Mouse (Mus musculus) lung, embryonic 14.5 days (tissue): ENCODE measurements around the gene Yipf2. TPM values are rescaled to one million over a fixed set of nuclear protein-coding genes. Genes with fewer than 3 reads are reported as not detected.

Experiments
- ATAC-seq: fragments of 200-750 bp; cut with Nextera tagmentation; 2 replicates; pipeline ENCODE4 v1.8.0; 2017; ENCODE audit warnings: mild to moderate bottlenecking, moderate TSS enrichment, moderate library complexity; ENCODE audit not compliant: insufficient read depth
- DNase-seq: peaks from one replicate; pipeline ENCODE4 v3.0.0-alpha.2; 2015
- H3K27ac ChIP-seq: fragments of 300-500 bp; sonication (generic); 2 replicates; pipeline ENCODE4 v1.5.1; 2014; ENCODE audit warnings: low read depth, mild to moderate bottlenecking, moderate library complexity
- H3K27me3 ChIP-seq: fragments of 300-500 bp; sonication (generic); 2 replicates; pipeline ENCODE4 v1.6.1; 2014; ENCODE audit warnings: low read length, control low read depth; ENCODE audit not compliant: insufficient read depth
- H3K36me3 ChIP-seq: fragments of 300-500 bp; sonication (generic); 2 replicates; pipeline ENCODE4 v1.6.1; 2014; ENCODE audit warnings: control low read depth; ENCODE audit not compliant: insufficient read depth
- H3K4me1 ChIP-seq: fragments of 300-500 bp; sonication (generic); 2 replicates; pipeline ENCODE4 v1.6.1; 2014; ENCODE audit warnings: antibody characterized with exemption, control low read depth; ENCODE audit not compliant: insufficient read depth
- H3K4me2 ChIP-seq: fragments of 300-500 bp; sonication (generic); 2 replicates; pipeline ENCODE4 v1.6.1; 2014; ENCODE audit warnings: mild to moderate bottlenecking
- H3K4me3 ChIP-seq: fragments of 300-500 bp; sonication (generic); 2 replicates; pipeline ENCODE4 v1.5.1; 2014; ENCODE audit warnings: low read depth, low read length
- H3K9ac ChIP-seq: fragments of 300-500 bp; sonication (generic); 2 replicates; pipeline ENCODE4 v1.6.1; 2014
- H3K9me3 ChIP-seq: fragments of 300-500 bp; sonication (generic); 2 replicates; pipeline ENCODE4 v1.6.1; 2016; ENCODE audit warnings: low read depth, low read length, control low read depth
- CTCF ChIP-seq: IDR thresholded peaks from 2 replicates; pipeline ENCODE4 v1.5.1; 2016; ENCODE audit warnings: antibody characterized with exemption, low read depth
- WGBS: fragments of 180-500 bp; shearing (Covaris S2); extraction: QIAGEN DNeasy Blood & Tissue Kit; methylation state at CpG from one replicate; pipeline ENCODE4 v1.1.7; 2014; 5-methylcytosine and 5-hydroxymethylcytosine counted together
- polyA plus RNA-seq: library from polyadenylated mRNA; unstranded; fragments of >200 nt; fragmentation: Nextera tagmentation; extraction: Ambion mirVana; gene quantifications from 2 replicates; pipeline ENCODE4 v1.2.1, GENCODE M21; 2014

Yipf2 gene
- polyA plus RNA-seq, 1 experiment from 2014 or later, result 17.9 TPM

DNA sequence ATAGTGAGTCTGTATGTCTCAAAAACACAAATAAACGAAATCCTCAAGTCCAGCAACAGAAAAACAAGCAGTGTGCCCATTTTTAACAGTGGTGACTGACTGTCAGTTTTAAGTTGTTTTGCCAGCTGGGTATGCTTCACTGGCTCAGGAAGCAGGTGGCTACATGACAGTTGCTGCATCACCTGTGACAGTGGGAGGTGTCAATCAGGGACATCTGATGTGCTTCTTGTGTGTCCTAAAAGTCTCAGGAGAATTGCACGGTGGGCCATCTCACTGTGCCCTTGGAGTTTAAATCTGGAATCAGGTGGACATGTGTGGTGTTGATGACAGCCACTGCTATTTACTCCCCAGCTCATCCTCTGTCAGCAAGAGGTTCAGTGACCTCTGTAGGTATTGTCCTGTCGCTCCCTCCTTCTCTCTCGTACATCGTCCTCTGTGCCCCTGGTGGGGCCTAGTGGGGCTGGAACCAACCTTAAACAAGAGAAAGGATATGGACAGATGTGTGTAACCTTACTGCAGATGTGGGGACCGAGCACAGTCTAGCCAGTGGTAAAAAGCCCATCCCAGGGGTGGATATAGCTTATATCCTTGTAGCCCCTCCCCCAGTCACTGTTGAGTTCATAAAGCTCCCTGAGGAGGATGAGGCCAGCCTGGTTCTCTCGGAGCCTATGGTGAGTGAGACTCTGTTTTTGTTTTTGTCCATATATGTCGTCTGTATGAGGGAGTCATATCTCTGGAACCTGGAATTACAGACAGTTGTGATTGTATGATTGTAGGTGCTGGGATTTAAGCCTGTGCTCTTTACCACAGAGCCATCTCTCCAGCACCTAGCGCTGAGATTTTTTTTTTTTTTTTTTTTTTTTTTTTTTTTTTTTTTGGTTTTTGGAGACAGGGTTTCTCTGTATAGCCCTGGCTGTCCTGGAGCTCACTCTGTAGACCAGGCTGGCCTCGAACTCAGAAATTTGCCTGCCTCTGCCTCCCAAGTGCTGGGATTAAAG is 33.0 kb upstream of the Yipf2 start:
- Histone ChIP-seq H3K9me3 (no peaks in the 10 kb centered on the region), H3K36me3 (peaks cover 4% of the 10 kb centered on the region; the same call in 1 of the 2 replicates), H3K9ac (no peak overlapping the region), H3K27me3 (no peaks in the 10 kb centered on the region), H3K4me3 (no peak overlapping the region), H3K4me2 (no peak overlapping the region), H3K4me1 (no peaks in the 10 kb centered on the region), H3K27ac (no peak overlapping the region)
- no peak for TF ChIP-seq CTCF
- ATAC-seq (no peak), DNase-seq (no peak)
- 87% methylated on average over 10 of the region's 10 CpGs for WGBS

DNA sequence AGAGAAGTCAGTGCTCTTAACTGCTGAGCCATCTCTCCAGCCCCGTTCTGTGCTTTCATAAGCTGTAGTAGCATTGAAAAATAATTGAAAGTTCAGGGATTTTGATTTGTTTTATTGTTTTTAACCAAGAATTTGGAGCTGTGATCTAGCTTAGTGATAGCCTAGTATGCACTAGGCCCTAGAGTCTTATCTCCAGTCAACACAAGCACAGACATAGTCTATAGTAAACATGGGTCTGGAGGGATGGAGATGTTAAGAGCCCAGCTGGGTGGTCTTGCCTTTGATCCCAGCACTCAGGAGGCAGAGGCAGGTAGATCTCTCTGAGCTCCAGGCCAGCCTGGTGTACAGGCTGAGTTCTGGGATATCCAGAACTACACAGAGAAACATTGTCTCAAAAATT is 30.0 kb upstream of the Yipf2 start:
- Histone ChIP-seq H3K27ac (no peak overlapping the region), H3K27me3 (no peaks in the 10 kb centered on the region), H3K9me3 (no peaks in the 10 kb centered on the region), H3K4me2 (no peak overlapping the region), H3K4me1 (peaks cover 3% of the 10 kb centered on the region; the same call in 1 of the 2 replicates), H3K9ac (no peak overlapping the region), H3K36me3 (peaks cover 18% of the 10 kb centered on the region), H3K4me3 (no peak overlapping the region)
- DNase-seq, result no peak
- ATAC-seq, result no peak
- WGBS, result 94% methylated on average over 1 of the region's 1 CpGs
- TF ChIP-seq CTCF, result no peak

DNA sequence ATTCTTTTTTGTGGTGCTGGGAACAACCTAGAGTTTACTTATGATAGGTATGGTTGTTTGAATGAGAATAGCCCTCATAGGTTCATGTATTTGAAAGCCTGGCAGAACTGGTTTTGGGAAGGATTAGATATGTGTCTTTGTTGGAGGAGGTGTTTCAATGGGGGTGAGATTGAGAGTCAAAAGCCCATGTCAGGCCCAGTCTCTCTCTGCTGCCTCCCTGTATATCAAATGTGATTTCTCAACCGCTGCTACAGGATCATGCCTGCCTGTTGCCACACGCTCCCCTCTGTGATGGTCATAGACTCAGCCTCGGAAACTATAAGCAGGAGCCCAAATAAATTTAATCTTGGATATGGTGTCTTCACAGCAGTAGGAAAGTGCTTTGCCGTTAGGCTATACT is 27.6 kb upstream of the Yipf2 start:
- WGBS, result 78% methylated on average over 4 of the region's 4 CpGs

DNA sequence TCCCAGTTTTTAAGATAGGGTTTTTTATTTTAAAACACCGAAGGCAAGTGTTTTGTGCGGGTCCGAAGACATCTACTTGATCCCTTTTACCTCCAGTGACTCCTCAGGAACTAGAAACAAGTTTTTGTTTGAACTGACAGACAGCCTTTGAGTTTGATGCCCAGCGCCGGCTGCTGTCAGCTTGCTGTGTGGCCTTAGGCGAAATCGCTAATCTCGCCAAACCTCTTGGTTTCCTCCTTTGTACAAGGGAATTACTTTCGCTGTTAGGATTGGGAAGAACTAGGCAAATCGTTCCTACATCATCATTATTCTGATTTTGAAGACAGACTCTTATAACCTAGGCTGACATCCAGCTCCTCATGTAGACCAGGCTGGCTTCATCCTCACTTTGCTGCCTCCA is 24.4 kb upstream of the Yipf2 start:
- Histone ChIP-seq H3K9me3 (no peaks in the 10 kb centered on the region), H3K9ac (peak overlapping the region; percentile 89), H3K27me3 (no peaks in the 10 kb centered on the region), H3K27ac (peak overlapping the region; percentile 95), H3K4me2 (peak overlapping the region; percentile 80), H3K4me3 (peak overlapping the region; percentile 80), H3K36me3 (peaks cover 15% of the 10 kb centered on the region; the same call in 1 of the 2 replicates), H3K4me1 (peaks cover 3% of the 10 kb centered on the region; the same call in 1 of the 2 replicates)
- ATAC-seq (no peak), DNase-seq (peak; percentile 57)
- 5% methylated on average over 10 of the region's 10 CpGs for WGBS
- TF ChIP-seq CTCF, result no peak

More for the DNA sequence above, 27.6 kb upstream of the Yipf2 start:
- H3K4me3 ChIP-seq, result no peak overlapping the region
- TF ChIP-seq CTCF, result no peak
- DNase-seq (no peak), ATAC-seq (no peak)
- peaks cover 18% of the 10 kb centered on the region for H3K36me3 ChIP-seq
- no peaks in the 10 kb centered on the region for H3K27me3 ChIP-seq
- no peak overlapping the region for H3K9ac ChIP-seq
- no peak overlapping the region for H3K27ac ChIP-seq
- H3K4me2 ChIP-seq, result no peak overlapping the region
- peaks cover 3% of the 10 kb centered on the region; the same call in 1 of the 2 replicates for H3K4me1 ChIP-seq
- H3K9me3 ChIP-seq, result no peaks in the 10 kb centered on the region

DNA sequence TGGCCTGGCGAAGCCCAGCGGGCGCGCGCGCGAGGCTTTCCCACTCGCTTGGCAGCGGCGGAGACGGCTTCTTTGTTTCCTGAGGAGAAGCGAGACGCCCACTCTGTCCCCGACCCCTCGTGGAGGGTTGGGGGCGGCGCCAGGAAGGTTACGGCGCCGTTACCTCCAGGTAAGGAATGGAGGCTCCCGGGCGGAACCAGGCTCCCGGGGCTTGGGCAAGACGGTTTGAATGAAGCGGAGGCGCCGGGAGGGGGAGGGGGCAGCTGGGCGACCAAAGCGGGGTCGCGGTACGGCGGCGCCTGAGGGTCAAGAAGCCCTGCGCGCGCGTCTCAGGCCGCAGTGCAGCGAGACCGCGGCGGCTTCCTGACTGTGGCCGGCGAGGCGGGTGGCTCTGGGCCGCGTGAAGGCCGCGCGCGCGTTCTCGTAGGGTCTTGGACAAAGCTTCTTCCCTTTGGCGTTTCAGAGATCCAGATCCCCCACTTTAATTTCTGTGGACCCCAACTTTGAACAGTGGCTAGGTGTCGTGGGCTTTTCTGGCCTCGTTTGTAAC is 23.7 kb upstream of the Yipf2 start:
- peak overlapping the region; percentile 95 for H3K27ac ChIP-seq
- peak overlapping the region; percentile 80 for H3K4me2 ChIP-seq
- H3K4me3 ChIP-seq, result peak overlapping the region; percentile 80
- no peaks in the 10 kb centered on the region for H3K27me3 ChIP-seq
- under 1% methylated on average over 57 of the region's 57 CpGs for WGBS
- ATAC-seq (peak; percentile 87), DNase-seq (peak; percentile 93)
- TF ChIP-seq CTCF, result no peak
- H3K36me3 ChIP-seq, result peaks cover 15% of the 10 kb centered on the region; the same call in 1 of the 2 replicates
- peak overlapping the region; percentile 89 for H3K9ac ChIP-seq
- H3K9me3 ChIP-seq, result no peaks in the 10 kb centered on the region
- peaks cover 3% of the 10 kb centered on the region; the same call in 1 of the 2 replicates for H3K4me1 ChIP-seq

DNA sequence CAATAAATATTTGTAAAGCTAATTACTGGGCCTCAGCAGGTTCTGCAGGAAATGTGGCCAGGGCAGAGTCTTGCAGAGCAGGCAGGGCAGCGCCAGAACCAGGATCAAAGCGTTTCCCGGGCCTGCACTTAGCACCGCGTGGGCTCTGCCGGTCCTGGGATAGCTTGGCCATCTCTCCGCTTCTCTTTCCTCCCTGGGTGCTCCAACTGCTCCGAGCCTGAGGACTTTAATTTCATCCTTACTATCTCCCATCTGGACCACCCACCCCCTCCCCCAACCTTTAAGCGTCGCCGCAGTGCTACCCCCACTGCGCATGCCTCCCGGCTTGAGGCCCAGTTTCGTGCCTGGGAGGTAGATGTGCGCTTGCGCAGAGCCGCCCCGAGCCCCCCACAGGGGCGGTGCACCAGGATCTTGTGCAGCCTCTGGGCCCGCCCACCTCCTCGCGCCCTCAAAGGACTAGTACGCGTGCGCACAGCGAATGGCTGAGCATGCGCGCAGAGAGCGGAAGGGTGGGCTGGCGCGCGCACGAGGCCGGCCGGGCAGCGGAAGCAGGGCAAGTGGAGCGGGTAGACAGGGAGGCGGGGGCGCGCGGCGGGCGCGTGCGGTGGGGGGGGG is 23.1 kb upstream of the Yipf2 start, which contains the start of gene Smarca4:
Gene Smarca4, plus strand, starts transcription at position 553 of the 615 bp plus-strand sequence.
- Histone ChIP-seq H3K4me3 (peak within 1 kb of the TSS; percentile 80), H3K27ac (peak within 1 kb of the TSS; percentile 95), H3K9me3 (no peaks in the 10 kb centered on the region), H3K4me1 (peaks cover 3% of the 10 kb centered on the region; the same call in 1 of the 2 replicates), H3K27me3 (no peaks in the 10 kb centered on the region), H3K9ac (peak within 1 kb of the TSS; percentile 89), H3K4me2 (peak within 1 kb of the TSS; percentile 80), H3K36me3 (peaks cover 15% of the 10 kb centered on the region; the same call in 1 of the 2 replicates)
- DNase-seq, result peak; percentile 100
- ATAC-seq, result peak; percentile 95
- WGBS, result under 1% methylated on average over 45 of the region's 45 CpGs
- no peak for TF ChIP-seq CTCF
